Mouse (Mus musculus): ENCODE measurements around the gene Creb3l2. TPM values are rescaled to one million over a fixed set of nuclear protein-coding genes. Genes with fewer than 3 reads are reported as not detected.

Gene Creb3l2
- total RNA-seq, 2 experiments from 2014 or later: 8.8 to 10.3 TPM

DNA sequence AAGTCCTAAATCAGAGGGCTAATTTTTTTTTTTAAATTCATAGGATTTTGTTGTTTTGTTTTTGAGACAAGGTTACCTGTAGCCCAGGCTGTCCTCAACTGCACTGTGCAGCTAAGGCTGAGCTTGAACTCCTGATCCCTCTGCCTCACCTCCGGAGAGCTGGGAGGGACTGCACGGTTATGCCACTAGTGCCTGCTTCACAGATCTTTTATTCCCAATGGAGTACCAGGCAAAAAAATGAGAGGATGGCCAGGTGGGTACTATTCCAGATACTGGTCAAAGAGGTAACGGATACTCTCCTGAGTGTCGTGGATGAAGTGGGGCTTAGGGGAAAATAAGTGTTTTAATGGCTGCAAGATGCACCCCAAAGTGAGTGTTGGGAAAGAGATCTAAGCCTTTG lies 835 bp upstream of the Creb3l2 start:
- DNase-seq (ENCODE audit: extremely low spot score in 1 of 2, low spot score in 1 of 2): no peak

DNA sequence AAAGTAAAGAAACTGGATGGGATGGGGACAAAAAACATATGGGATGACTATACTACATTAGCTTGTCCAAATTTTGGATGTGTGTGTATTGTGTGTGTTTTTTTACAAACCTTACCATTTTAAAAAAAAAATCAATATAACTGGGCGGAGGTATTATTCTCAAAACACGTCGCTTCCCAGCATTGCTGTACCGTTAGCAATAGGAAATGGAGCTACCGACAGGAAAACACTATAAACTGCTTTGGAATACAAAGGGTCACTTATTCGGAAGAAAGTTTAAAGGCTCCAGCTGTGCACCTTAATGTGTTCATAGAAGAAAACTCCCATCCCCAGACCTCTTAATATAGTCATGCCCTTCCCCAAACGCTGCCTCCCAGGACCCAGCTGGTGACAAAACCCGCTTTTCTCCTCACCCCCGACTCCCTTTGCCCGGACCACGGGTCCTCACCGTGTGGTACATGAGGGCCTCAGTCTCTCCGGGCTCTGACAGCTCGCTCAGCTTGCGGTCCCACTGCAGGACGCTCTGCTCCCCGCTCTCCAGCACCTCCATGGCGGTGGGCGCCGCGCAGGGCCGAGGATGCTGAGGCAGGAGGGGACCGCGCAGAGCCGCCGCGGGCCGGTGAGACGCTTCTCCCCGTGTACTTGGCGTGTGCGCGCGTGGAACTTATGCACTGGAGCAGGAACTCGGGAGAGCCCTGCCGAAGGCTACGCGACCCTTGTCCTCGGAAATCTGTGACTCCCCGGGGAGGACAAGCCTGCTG lies 515 bp downstream of the Creb3l2 start:
- DNase-seq (ENCODE audit: extremely low spot score in 1 of 2, low spot score in 1 of 2): peak; percentile 32 to 33

DNA sequence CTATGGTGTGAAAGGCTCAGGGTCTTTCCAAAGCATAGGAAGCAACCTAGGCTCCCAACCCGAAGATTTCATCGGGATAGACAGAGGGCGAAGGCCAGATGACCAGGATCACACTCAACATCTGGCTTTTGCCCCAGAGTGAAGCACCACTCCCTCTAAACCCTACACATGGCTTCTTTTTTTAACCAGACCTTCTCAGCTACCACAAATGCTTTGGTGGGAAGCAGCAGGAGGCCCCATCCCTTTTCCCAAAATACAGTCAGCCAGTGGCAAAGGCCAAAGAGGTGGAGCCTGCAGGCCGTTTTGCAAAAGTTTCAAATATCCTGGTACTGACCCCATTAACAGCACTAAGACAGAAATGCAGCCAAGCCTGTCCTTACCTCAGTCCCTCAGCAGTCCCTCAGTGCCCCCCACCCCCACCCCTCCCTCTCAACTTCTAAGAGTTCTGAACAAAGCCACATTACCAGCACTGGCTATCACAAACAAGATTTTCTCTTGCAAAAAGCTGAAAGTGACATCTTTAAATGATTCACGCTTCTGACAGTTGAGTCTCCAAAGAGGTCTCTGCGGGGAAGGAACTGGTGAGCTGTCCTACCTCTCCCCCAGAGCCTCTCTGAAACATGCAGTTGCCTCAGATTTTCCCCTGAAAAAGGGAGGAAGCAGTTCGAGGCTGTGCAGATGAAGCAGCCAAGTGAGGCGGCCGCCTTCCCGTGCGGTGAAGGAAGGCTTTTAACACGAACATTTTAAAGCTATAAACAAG lies 1.3 kb downstream of the Creb3l2 start:
- DNase-seq (ENCODE audit: extremely low spot score in 1 of 2, low spot score in 1 of 2): no peak

DNA sequence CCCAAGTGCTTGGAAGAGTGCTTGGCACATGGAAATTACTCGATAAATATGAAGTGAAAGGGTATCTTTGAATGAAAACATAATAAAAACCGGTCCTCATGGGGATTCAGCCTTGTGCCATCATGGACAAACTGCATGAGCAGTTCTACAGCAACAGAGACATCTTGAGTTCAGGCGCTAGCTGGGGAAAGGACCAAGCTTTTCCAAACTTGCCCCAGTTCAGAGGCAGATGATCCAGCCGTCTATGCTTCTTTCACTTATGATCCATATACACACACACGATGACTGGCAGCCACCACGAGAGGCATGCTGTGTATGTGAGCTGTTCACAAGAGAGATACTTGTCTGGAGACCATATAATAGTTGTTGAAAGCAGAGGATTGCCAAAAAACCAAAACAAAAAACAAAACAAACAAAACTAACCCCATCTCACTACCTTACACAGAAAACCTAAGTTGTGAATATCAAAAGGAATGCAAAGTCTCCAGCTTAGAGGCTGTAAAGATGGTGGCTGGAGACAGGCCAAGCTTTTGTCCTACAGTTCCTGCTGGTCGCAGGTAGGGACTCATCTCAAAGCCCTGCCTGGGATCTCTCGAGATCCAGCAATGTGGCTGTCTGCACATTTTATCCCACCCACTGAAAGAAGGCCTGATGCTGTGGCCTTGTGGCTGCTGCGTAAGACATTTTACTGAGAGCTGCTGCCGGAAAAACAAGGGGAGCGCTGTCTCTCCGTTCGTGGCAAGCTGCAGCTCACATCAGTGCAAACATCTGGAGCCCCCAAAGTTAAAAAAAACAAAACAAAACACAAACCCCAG lies 2.1 kb downstream of the Creb3l2 start:
- no peak for DNase-seq (ENCODE audit: extremely low spot score in 1 of 2, low spot score in 1 of 2)

DNA sequence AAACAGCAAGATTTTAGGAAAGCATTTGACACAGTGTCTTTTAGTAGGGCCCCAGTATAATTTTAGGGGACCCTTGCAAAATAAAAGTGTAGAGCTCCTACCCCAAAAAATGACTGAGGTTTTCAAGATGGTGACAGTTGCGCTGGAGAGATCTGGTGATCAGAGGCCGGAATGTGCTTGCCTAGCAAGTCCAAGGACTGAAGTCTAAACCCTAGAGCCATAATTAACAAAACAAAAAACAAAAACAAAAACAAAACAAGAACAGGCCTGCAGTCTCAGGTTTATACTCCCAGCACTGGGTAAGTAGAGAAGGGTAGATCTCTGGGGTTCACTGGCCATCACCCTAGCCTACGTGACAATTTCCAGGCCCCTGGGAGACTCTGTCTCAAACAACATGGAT lies 3.4 kb downstream of the Creb3l2 start:
- no peak for DNase-seq (ENCODE audit: extremely low spot score in 1 of 2, low spot score in 1 of 2)

DNA sequence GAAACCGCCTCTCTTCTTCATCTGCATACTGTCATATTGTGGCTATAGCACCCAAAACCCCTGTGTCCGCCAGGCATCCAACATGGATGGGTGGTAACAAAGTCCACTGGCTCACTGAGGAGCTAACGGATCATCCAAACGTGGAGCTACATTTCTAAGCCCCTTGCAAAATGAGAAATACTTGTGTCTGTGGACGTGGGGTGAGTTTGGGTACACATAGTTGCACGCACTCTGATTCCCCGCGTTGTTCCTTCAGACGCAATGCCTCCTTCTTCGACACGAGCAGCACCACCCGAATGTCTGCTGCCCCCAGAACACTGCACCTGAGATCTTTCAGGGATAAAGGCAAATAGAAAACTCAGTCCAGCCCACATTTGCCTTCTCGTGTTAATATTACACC lies 4.9 kb downstream of the Creb3l2 start:
- DNase-seq (ENCODE audit: extremely low spot score in 1 of 2, low spot score in 1 of 2): no peak

DNA sequence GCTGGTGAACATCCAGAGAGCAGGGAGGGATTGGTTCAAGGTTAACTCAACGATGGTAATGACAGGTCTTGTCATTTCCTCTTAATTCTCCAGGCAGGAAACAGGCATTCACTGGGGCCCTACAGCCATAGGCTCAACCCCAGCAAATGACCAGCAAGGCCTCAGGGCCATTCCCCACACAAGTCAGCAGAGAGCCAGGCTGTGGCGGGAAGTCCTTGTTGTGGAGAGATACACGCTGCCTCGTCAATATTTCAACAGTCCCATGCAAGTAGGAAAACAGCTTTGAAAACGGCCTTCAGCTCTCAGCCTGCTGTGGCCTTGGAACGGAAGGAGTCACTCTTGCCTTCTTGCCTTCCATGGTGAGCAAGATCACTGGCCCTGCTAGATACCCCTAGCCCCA lies 6.6 kb downstream of the Creb3l2 start:
- no peak for DNase-seq (ENCODE audit: extremely low spot score in 1 of 2, low spot score in 1 of 2)

DNA sequence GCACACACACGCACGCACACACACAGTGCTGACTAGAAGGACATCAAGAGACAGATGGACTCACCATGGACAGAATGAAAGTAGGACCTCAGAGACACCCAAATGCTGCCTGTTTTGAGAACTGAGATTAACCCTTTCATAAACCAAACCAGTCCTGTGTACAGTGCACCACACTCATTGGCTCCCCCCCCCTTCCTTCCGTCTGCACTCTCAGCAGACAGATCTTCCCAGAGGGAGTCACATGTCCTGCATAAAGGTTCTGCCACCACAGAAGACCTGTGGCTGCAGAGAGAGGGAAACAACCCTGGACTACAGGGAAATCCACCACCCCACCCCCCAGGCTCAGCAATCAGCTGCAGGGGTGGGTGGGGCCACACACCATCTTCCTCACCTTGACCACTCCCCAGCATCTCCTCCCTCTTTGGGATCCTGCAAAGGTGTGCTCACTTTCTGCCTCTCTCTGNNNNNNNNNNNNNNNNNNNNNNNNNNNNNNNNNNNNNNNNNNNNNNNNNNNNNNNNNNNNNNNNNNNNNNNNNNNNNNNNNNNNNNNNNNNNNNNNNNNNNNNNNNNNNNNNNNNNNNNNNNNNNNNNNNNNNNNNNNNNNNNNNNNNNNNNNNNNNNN lies 12.0 kb downstream of the Creb3l2 start:
- no peak for DNase-seq (ENCODE audit: extremely low spot score in 1 of 2, low spot score in 1 of 2)

DNA sequence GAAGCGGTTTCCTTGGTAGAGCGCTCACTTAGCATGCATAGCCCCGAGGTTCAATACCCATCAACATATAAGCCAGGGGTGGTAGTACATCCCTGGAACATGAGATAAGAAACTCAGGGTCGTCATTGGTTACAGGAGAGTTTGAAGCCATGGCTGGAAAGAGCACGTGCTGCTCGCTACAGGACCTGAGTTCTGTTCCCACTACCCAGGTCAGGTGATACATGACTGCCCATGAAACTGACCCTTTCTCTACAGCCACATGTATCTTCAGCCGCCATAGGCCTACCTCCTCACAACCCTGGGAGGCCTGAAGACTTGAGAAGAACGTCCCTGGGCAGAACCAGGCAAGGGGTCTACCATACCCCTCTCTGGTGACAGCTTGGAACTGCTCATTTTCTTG lies 13.0 kb downstream of the Creb3l2 start:
- no peak for DNase-seq (ENCODE audit: extremely low spot score in 1 of 2, low spot score in 1 of 2)

DNA sequence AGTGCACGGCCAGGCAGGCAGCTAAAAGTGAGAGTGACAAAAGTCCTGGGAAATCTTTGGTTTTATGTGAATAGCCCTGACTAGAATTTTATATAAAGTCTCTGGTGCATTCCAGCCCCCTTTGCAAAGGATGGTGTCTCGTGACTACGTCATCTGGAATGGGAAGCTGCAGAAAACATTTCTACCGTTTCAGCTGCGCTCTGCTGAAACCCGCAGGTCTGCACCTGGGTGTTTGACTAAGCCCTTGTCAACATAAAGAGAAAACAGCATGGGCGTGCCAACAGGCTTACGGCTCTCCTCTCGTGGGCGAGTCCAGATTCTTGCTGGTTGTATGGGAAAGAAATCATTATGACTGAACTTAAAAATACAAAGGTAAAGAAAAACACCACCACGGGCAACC lies 13.9 kb downstream of the Creb3l2 start:
- DNase-seq (ENCODE audit: extremely low spot score in 1 of 2, low spot score in 1 of 2): no peak

DNA sequence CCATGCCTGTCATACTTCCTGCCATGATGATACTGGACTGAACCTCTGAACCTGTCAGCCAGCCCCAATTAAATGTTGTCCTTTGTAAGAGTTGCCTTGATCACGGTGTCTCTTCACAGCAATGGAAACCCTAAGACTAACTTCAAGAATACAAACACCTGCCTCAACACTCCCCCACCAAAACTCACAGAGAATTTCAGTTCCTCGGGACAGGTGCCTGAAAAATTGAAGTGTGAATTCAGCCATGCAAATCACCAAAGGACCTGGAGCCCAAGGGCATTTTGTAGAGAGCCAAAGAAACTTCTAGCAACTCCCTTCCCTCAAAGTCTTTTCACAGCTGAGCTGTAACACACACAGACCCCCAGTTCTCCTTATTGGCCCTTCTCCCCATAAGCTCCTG lies 15.3 kb downstream of the Creb3l2 start:
- DNase-seq (ENCODE audit: extremely low spot score in 1 of 2, low spot score in 1 of 2): no peak

DNA sequence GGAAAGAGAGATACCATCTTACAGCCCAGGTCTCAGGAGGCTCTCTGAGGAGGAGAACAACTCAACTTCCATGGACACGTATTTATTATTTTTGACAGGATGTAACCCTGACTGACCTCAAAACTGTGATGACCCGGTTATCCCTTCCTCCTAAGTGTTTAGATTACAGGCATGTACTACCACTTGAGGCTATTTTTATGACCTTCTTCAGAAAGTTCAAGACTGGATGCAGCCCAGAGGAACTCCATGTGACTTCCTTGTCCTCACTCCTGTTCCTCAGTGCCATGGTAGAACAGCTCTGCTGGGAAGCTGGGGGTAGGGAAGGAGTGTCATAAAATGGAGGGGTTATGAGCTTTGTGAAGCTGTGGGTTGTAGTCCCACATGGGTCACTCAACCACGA lies 16.1 kb downstream of the Creb3l2 start:
- DNase-seq (ENCODE audit: extremely low spot score in 1 of 2, low spot score in 1 of 2): no peak

DNA sequence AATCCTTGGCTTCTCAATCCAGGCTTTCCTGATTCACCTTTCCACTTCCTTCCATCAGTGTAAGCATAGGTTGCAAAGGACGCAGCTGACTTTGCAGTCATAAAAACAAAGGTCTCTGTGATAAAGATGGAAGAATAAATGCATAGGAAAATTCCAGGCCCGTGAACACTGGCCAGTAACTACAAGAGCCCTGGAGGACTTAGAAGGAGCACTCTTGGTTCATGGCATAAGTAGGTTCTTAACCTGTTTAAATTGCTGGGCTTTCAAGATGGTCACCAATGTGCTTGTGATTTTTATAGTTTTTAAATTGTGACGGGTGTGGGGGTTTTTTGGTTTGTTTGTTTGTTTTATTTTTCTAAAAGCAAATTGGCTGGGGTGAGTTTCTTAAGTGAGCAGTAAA lies 16.9 kb downstream of the Creb3l2 start:
- no peak for DNase-seq (ENCODE audit: extremely low spot score in 1 of 2, low spot score in 1 of 2)

DNA sequence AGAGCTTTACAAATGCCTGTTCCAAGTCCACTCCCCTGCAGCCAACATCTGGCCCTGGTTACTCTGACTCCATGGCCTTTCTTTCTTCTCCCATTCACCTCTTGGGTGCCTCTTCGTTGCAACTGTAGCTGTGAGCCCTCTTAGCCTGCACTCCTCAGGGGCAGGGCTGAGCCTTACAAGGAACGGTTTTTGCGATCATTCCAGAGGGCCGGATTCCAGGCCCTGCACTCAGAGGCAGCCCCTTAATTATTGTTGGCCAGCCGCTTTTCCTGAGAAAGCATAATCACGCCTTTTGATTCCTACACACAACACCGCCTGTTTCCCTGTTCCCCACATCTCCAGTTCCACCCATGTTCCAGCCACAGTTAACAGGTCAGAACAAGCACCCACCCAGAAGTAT lies 17.6 kb downstream of the Creb3l2 start:
- no peak for DNase-seq (ENCODE audit: extremely low spot score in 1 of 2, low spot score in 1 of 2)

DNA sequence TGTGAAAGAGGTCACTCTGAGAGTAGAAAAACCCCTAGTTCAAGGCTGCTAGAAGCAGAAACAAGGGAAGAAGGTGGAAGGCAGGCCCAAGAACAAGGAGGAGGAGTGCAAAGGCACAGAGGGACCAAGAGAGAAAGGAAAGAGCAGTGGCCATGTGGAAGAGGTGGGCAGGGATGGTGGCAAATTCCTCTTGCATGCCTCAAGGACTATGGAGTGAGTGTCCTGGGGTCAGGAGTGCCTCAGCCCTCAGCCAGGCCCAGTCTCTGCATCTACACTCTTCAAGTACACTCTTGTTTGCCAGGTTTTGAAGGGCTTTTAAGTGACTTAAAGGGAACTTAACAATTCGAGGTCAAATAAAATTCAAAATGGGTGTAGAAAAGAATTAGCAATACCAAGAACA lies 18.6 kb downstream of the Creb3l2 start:
- DNase-seq (ENCODE audit: extremely low spot score in 1 of 2, low spot score in 1 of 2): no peak

DNA sequence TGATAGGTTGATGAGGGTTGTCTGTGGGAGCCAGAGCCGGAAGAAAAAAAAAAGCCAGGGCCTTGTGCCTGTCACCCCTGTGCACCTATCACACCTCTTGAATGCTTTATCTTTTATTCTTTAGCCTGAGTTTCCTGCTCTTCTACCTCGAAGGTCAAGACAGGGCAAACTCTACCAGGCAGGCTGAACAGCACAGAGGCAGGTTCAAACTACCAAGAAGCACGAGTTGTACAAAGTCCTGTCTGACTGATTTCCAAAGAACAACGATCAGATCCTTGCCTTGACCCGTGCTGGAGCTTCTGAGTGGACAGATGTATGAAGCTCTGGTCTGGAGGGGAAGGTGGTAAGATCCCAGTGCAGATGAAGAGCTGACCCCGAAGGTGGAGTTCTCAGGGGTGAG lies 20.8 kb downstream of the Creb3l2 start:
- DNase-seq (ENCODE audit: extremely low spot score in 1 of 2, low spot score in 1 of 2): no peak

DNA sequence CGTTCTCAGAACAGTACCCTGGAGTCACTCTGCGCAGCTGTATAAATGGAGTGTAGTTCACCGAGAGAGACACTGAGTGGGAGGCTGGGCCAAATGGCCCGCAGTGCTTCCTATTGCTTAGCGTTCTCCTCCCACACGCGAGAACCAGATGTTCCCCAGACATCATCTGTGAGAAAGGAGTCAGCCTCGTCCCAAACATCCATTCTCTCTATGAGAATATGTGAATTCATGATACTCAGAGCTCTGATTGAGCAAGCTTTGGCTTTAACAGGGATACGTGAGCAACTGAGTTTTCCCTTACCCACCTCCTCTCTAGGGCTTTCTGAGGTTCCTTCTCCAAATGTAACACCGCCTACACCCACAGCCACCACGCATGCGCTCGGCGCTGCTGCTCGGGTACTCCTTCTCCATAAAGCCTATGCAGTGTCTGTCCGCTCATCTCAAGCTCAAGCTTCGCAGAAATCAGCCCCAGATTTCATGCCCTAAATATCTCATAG lies 22.5 kb downstream of the Creb3l2 start:
- peak; percentile 40 to 60 for DNase-seq (ENCODE audit: extremely low spot score in 1 of 2, low spot score in 1 of 2)

DNA sequence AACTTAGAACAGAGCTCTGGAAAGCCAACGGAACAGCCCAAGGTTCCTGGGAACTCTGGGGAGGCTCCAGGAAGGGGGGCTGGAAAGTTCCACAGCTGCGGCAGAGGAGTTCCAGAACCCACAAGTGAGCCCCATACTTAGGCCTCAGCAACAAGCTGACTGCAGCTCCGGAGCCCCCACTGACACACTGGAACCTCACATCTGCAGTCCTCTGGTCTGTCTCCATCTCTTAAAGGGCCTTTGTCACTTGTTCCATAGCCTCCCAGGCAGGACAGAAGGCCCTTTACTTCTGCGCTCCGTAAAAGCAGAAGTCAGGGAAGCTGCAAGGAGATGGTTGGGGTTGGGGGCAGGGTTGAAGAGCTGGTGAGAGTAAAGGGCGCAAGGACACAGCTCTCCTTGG lies 23.0 kb downstream of the Creb3l2 start:
- DNase-seq (ENCODE audit: extremely low spot score in 1 of 2, low spot score in 1 of 2): no peak

DNA sequence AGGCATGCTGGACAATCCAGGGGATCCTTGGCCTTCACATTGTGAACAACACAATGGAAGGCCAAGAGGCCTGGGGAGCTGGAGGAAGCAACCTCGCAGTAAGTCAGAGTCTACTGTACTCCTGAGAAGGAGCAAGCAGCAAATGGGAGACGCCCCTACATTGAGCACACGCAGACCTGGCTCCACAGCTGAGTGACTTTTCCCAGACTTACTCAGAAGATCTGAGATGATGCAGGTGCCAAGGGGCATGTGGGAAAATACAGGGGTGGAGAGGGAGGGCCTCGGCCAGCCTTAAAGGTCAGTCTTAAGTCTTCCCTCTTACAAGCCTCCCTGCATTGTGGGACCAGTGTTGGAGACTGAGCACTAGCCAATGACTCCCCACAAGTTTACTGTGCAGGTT lies 25.2 kb downstream of the Creb3l2 start:
- no peak for DNase-seq (ENCODE audit: extremely low spot score in 1 of 2, low spot score in 1 of 2)

DNA sequence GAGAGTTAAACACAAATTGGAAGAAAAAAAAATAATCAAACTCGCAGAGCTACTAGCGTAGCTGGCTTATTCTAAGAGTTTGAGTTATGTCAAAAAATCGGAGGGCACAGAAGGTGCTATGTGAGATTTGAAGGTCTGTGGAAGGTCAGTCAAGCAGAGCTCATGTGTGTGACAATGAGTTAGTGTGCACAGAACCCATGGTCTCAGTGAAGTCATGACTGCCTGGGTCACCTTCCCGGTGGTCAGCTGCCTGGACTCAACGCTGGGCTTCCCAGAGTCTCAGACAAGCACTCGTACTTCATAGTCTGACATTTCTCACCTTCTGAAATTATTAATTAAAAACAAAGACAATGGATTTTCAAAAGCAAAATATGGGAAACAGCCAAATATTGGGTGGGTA lies 26.4 kb downstream of the Creb3l2 start:
- DNase-seq (ENCODE audit: extremely low spot score in 1 of 2, low spot score in 1 of 2): no peak

DNA sequence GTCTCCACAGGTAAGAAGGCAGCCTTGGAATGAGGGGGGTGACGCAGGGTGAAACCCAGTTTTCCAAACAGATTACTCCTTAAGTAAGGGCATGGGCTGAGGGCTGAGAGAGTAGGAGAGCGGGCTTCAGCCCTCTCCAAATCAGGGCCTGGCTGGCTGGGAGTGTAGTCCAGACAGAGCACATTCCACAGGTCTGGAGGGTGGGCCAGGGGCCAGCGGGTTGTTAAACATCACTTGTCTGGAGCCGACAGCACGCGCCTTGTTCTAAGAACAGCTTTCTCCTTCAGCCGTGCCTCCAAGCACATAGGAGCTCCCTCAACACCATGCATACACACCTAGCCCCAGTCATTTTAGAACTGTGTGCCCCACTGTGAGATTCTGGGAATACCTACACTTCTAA lies 26.9 kb downstream of the Creb3l2 start:
- DNase-seq (ENCODE audit: extremely low spot score in 1 of 2, low spot score in 1 of 2): no peak

All from layer of hippocampus, postnatal 25 days (tissue).